Mouse (Mus musculus) midbrain, postnatal 0 days (tissue): ENCODE measurements around the gene Olfr1262. TPM values are rescaled to one million over a fixed set of nuclear protein-coding genes. Genes with fewer than 3 reads are reported as not detected.

Experiments
- ATAC-seq: fragments of 200-750 bp; cut with Nextera tagmentation; 2 replicates; pipeline ENCODE4 v1.8.0; 2017; ENCODE audit warnings: moderate number of reproducible peaks, mild to moderate bottlenecking, moderate TSS enrichment, moderate library complexity; ENCODE audit not compliant: low FRiP score
- DNase-seq: peaks from one replicate; pipeline ENCODE4 v3.0.0-alpha.2; 2015; ENCODE audit warnings: low spot score
- H3K27ac ChIP-seq: fragments of 300-500 bp; sonication (generic); 2 replicates; pipeline ENCODE4 v1.5.1; 2014; ENCODE audit warnings: low read depth, mild to moderate bottlenecking, low read length, mixed read lengths
- H3K27me3 ChIP-seq: fragments of 300-500 bp; sonication (generic); 2 replicates; pipeline ENCODE4 v1.6.1; 2014; ENCODE audit warnings: low read length, control low read depth, mixed read lengths; ENCODE audit not compliant: insufficient read depth
- H3K36me3 ChIP-seq: fragments of 300-500 bp; sonication (generic); 2 replicates; pipeline ENCODE4 v1.6.1; 2014; ENCODE audit warnings: low read length, control low read depth, mixed read lengths; ENCODE audit not compliant: insufficient read depth
- H3K4me1 ChIP-seq: fragments of 300-500 bp; sonication (generic); 2 replicates; pipeline ENCODE4 v1.6.1; 2014; ENCODE audit warnings: mild to moderate bottlenecking, control low read depth, antibody characterized with exemption, low read length, mixed read lengths; ENCODE audit not compliant: insufficient read depth
- H3K4me2 ChIP-seq: fragments of 300-500 bp; sonication (generic); 2 replicates; pipeline ENCODE4 v1.6.1; 2014; ENCODE audit warnings: low read depth, mild to moderate bottlenecking, low read length, mixed read lengths; ENCODE audit not compliant: poor library complexity, severe bottlenecking
- H3K4me3 ChIP-seq: fragments of 300-500 bp; sonication (generic); 2 replicates; pipeline ENCODE4 v1.5.1; 2014; ENCODE audit warnings: low read depth, mild to moderate bottlenecking, low read length, moderate library complexity
- H3K9ac ChIP-seq: fragments of 300-500 bp; sonication (generic); replicated peaks from 2 replicates; pipeline ENCODE4 v1.6.1; 2014; ENCODE audit warnings: mild to moderate bottlenecking, low read length, moderate library complexity, mixed read lengths; ENCODE audit not compliant: poor library complexity, severe bottlenecking
- H3K9me3 ChIP-seq: fragments of 300-500 bp; sonication (generic); 2 replicates; pipeline ENCODE4 v1.6.1; 2016; ENCODE audit warnings: low read length, control low read depth
- CTCF ChIP-seq: IDR thresholded peaks from 2 replicates; pipeline ENCODE4 v1.5.1; 2016; ENCODE audit warnings: antibody characterized with exemption, mild to moderate bottlenecking
- WGBS: fragments of 180-500 bp; shearing (Covaris S2); extraction: QIAGEN DNeasy Blood & Tissue Kit; methylation state at CpG from one replicate; pipeline ENCODE4 v1.1.7; 2014; 5-methylcytosine and 5-hydroxymethylcytosine counted together
- polyA plus RNA-seq: library from polyadenylated mRNA; unstranded; fragments of >200 nt; fragmentation: Nextera tagmentation; extraction: Ambion mirVana; gene quantifications from 2 replicates; pipeline ENCODE4 v1.2.1, GENCODE M21; 2015
- total RNA-seq: library from RNA; depleted of rRNA; stranded (reverse); fragments of >200 nt; gene quantifications from 2 replicates; pipeline ENCODE4 v1.2.3, GENCODE M21; 2014; rRNA removed

The Olfr1262 gene
- total RNA-seq = not detected in 2 replicates
- polyA plus RNA-seq = not detected in 2 replicates

GRCm38 (mm10) chr2:89999845-90000244, at the start of gene Olfr1262:
Gene Olfr1262, plus strand, starts transcription at chr2:90000145.
- H3K27ac ChIP-seq = no peak within 1 kb of the TSS
- no peak within 1 kb of the TSS for H3K9ac ChIP-seq
- no peaks in the 10 kb centered on the region for H3K4me1 ChIP-seq
- no peak within 1 kb of the TSS for H3K4me3 ChIP-seq
- ATAC-seq = no peak
- H3K4me2 ChIP-seq = no peak within 1 kb of the TSS
- H3K27me3 ChIP-seq = no peaks in the 10 kb centered on the region
- TF ChIP-seq CTCF = no peak
- H3K36me3 ChIP-seq = no peaks in the 10 kb centered on the region
- H3K9me3 ChIP-seq = no peaks in the 10 kb centered on the region
- DNase-seq = no peak

DNA sequence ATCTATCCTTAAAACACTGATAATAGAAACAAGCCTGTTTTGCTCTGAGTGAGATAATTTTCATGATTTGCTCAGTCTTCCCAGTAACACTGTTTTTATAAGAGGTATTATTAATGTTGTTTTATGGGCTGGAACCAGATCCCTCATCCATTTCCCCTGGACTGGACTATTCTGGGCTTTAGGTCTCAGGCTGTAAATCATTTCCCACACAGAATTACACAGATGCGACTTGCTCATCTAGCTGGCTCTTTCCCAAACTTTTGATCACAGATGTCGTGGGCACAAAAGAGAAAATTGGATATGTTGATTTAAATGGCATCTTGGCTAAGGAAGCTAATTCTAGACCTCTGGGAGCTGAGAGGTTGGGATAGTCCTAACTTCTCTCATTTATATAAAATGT, 25.8 kb upstream of the Olfr1262 start, which contains the start of gene Olfr1260:
Gene Olfr1260 (plus strand): TSS at position 157 of the 400 bp plus-strand sequence.
- no peak within 1 kb of the TSS for H3K9ac ChIP-seq
- H3K9me3 ChIP-seq = no peaks in the 10 kb centered on the region
- WGBS = 67% methylated on average over 2 of the region's 2 CpGs
- no peak within 1 kb of the TSS for H3K4me2 ChIP-seq
- H3K27me3 ChIP-seq = no peaks in the 10 kb centered on the region
- H3K27ac ChIP-seq = no peak within 1 kb of the TSS
- H3K4me3 ChIP-seq = no peak within 1 kb of the TSS
- ATAC-seq (no peak), DNase-seq (peak; percentile 11)
- no peak for TF ChIP-seq CTCF
- no peaks in the 10 kb centered on the region for H3K36me3 ChIP-seq
- H3K4me1 ChIP-seq = no peaks in the 10 kb centered on the region

DNA sequence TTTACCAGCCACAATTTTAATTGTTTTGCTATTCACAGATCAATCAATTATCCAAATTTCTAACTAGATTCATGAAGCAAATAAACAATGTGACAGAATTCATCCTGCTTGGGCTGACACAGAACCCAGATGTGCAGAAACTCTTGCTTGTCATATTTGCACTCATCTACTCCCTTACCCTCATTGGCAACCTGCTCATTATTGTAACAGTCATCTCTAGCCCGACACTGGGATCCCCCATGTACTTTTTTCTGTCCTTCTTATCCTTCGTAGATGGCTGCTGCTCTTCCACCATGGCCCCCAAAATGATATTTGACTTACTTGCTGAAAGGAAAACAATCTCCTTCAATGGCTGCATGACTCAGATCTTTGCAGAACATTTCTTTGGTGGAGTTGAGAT, 22.2 kb upstream of the Olfr1262 start:
- no peak overlapping the region for H3K9ac ChIP-seq
- H3K9me3 ChIP-seq = no peaks in the 10 kb centered on the region
- H3K27ac ChIP-seq = no peak overlapping the region
- no peaks in the 10 kb centered on the region for H3K27me3 ChIP-seq
- ATAC-seq = no peak
- no peak overlapping the region for H3K4me3 ChIP-seq
- H3K4me2 ChIP-seq = no peak overlapping the region
- no peaks in the 10 kb centered on the region for H3K4me1 ChIP-seq
- TF ChIP-seq CTCF = no peak
- no peak for DNase-seq
- H3K36me3 ChIP-seq = no peaks in the 10 kb centered on the region
- WGBS = 86% methylated on average over 2 of the region's 2 CpGs

DNA sequence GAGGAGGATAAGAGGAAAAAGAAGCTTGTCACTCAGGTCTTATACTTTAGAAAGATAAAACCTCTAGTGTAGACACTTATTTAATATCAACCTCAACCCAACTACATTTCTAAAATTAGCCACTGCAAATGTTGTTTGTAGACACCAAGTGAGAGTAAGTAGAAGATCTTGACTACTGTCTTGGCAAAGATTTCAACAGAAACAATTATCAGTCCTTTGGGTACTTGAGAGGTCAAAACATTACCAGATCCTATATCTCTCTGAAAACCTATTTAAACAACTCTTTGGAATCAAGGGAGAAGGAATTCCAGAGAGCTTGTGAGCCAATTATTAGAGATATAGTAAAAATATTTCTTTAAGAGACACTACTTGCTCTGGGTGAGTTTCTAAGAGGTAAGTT, 9.0 kb upstream of the Olfr1262 start, which contains the start of gene Olfr1261:
Gene Olfr1261 (plus strand): TSS at position 301 of the 400 bp plus-strand sequence.
- Histone ChIP-seq H3K27ac (no peak within 1 kb of the TSS), H3K9ac (no peak within 1 kb of the TSS), H3K4me3 (no peak within 1 kb of the TSS), H3K27me3 (no peaks in the 10 kb centered on the region), H3K4me2 (no peak within 1 kb of the TSS), H3K9me3 (no peaks in the 10 kb centered on the region), H3K36me3 (no peaks in the 10 kb centered on the region), H3K4me1 (no peaks in the 10 kb centered on the region)
- TF ChIP-seq CTCF = no peak
- DNase-seq (no peak), ATAC-seq (no peak)

DNA sequence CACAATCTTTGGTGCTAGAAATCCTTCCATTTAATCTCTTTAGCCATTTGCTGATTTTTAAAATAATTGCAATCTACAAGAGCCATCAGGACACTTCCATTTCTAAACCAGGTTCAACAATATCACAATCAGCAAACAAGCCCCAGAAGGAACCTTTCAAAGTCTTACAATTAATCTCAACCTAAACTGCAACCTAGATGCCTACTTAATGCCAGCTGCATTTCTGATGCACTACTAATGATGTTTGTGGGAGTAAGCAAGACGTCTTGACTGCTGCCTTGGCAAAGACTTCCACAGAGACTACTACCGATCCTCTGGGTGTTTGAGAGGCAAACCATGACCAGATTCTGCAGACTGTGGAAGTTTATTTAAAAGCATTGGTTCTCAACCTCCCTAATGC, 11.9 kb downstream of the Olfr1262 start, which contains the start of gene Olfr1263:
Gene Olfr1263 (plus strand): TSS at position 301 of the 400 bp plus-strand sequence.
- no peak within 1 kb of the TSS for H3K4me3 ChIP-seq
- H3K36me3 ChIP-seq = no peaks in the 10 kb centered on the region
- H3K9me3 ChIP-seq = no peaks in the 10 kb centered on the region
- H3K27ac ChIP-seq = no peak within 1 kb of the TSS
- TF ChIP-seq CTCF = no peak
- H3K4me1 ChIP-seq = no peaks in the 10 kb centered on the region
- H3K27me3 ChIP-seq = no peaks in the 10 kb centered on the region
- H3K9ac ChIP-seq = no peak within 1 kb of the TSS
- WGBS = 84% methylated on average over 2 of the region's 2 CpGs
- no peak for DNase-seq
- no peak for ATAC-seq
- no peak within 1 kb of the TSS for H3K4me2 ChIP-seq

GRCm38 (mm10) chr2:90025477-90025876, 25.5 kb downstream of the Olfr1262 start, which contains the start of gene Olfr1264:
Gene Olfr1264, minus strand, starts transcription at chr2:90025577.
- no peak within 1 kb of the TSS for H3K4me2 ChIP-seq
- no peaks in the 10 kb centered on the region for H3K9me3 ChIP-seq
- no peaks in the 10 kb centered on the region for H3K36me3 ChIP-seq
- ATAC-seq (no peak), DNase-seq (no peak)
- no peak for TF ChIP-seq CTCF
- H3K4me1 ChIP-seq = no peaks in the 10 kb centered on the region
- H3K27me3 ChIP-seq = no peaks in the 10 kb centered on the region
- H3K27ac ChIP-seq = no peak within 1 kb of the TSS
- H3K4me3 ChIP-seq = no peak within 1 kb of the TSS
- no peak within 1 kb of the TSS for H3K9ac ChIP-seq
- WGBS = 74% methylated on average over 2 of the region's 2 CpGs
